Mouse (Mus musculus) midbrain, embryonic 10.5 days (tissue): ENCODE measurements around the gene Ccdc186. TPM values are rescaled to one million over a fixed set of nuclear protein-coding genes. Genes with fewer than 3 reads are reported as not detected.

ENCODE experiments used
- polyA plus RNA-seq: library from polyadenylated mRNA; unstranded; fragments of >200 nt; fragmentation: Nextera tagmentation; extraction: Ambion mirVana; gene quantifications from 2 replicates; pipeline ENCODE4 v1.2.1, GENCODE M21; 2016

Gene Ccdc186
- polyA plus RNA-seq, 1 experiment from 2014 or later = 15.4 TPM

Other genes starting within 250 kb of the Ccdc186 start
- gene Adrb1, start 100.0 kb downstream of the Ccdc186 start, polyA plus RNA-seq = 0.09 and 0.19 TPM in 2 replicates
- gene Tdrd1, start 4.0 kb upstream of the Ccdc186 start, polyA plus RNA-seq = 0.32 TPM in 2 replicates
- gene Vwa2, start 52.1 kb upstream of the Ccdc186 start, polyA plus RNA-seq = 0.26 and 0.52 TPM in 2 replicates
- gene Afap1l2, start 186.0 kb upstream of the Ccdc186 start, polyA plus RNA-seq = 3.6 and 4.5 TPM in 2 replicates